Mouse (Mus musculus): ENCODE data around the gene Malrd1.
"Not testable (repeated sequence)": the region's sequence is repeated elsewhere in the genome, so short reads cannot be mapped to it uniquely, and the experiment has no call there.

The Malrd1 gene

DNA sequence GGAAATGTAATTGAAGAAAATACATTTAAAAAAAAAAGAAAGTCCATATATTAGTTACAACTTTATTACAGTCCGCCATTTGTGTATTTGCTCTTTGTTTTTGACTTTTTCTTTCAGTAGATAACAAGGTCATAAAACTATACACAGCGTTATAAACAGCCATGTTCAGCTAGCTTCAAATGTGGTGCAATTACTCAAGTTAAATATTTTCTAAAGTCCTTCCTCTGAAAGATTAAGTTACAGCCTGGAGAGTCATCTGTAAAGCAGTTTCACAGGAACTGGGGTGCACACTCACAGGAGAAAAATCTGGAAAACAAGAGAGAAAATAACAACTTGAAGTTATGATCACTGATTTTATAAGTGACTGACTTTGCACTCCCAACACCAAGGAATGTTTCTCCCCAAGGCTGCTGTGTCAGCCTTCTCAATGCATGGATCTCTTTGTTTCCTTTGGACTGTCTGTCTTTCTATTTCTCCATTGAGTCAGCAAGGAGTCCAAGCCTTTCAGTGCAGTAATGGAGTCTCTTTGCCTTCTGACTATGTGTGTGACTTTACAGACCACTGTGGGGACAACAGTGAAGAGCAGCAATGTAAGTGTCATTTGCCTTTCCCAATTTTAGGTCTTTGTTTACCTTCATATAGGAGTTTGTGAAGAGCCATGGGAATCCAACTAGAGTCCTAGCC lies at the start of gene Malrd1:
TSS of gene Malrd1 (plus strand) at position 239 of the 684 bp plus-strand sequence.
- no peak for DNase-seq (ENCODE audit: low read depth, low spot score)

DNA sequence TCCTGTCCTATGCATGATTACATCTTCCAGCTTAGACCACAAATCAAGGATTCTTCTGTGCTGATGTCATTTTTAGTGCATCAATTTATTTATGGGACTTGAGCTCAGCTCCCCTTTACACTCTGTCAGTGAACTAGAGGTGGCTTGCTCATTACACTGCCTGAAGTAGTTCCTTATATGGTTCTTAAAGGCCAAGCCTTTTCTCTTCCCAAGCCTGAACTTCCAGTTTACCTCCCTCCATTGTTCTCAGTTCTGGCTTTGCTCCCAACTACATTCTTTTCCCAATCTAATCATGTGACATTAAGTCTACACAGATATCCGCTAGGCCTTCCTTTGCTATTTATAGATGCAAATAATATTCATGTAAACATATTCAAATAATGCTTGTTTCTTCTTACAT lies 12.4 kb downstream of the Malrd1 start:
- DNase-seq (ENCODE audit: low read depth, low spot score): no peak

DNA sequence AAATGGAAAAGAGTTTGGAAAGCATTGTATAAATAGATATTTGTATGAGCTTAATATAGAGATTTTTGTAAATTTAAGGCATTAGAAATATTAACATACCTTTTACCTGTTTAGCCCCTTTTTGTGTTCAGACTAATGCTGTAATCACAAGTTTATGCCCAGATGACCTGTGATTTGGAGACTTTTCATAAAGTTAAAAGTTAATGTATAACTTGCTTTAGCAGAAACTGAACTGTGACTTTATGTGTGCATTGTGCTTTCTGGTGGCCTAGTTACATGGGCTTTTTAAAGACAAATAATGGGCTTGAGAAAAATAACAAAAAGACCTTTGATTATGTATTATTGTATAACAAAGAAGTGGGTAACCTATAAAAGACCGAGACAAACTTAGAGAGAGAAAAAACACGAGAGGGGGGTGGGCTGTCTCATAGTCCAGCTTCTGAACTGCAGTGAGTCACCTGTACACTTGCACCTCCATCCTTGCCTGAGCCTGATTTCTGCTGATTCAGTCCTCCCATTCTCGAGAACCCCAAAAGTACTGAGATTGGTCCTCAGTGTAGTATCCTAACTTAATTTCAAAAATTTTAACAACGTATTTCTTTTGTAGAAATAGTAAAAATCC lies 87.2 kb downstream of the Malrd1 start:
- DNase-seq (ENCODE audit: low read depth, low spot score): no peak

DNA sequence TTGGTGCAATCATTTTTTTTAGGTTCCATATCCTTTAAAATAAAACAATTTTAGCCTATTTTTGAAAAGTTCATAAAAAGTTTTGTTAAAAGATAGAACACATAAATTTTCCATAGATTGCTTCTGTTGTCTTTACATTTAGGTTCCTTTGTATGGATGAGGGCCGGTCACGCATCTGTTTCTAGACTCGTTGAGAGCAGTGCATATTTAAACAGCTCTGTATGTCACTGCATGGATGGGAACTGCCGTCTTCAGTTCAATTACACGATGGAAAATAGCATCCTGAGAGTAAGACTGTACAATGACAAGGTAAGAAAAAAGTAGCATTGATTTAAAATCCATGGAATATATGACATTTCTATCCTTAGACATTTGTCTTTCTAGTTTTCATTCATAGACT lies 87.7 kb downstream of the Malrd1 start:
- DNase-seq (ENCODE audit: low read depth, low spot score): no peak

DNA sequence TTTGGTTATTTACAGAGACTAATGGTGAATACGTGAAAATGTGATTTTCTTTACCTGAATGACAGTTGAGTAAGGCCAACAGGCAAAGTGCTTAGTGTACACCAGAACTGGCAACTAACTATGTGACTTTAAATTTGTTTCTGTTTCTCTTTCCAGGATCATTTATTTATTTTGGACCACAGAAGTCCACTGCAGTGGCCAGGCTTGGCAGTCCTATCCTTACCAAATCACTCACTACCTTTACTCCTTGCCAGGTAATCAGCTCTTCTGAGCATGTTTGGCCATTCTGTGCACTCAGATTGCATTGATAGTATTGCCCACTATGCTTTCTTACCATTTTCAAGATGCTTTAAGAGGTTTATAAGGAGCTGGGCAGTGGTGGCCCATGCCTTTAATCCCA lies 109.5 kb downstream of the Malrd1 start:
- no peak for DNase-seq (ENCODE audit: low read depth, low spot score)

DNA sequence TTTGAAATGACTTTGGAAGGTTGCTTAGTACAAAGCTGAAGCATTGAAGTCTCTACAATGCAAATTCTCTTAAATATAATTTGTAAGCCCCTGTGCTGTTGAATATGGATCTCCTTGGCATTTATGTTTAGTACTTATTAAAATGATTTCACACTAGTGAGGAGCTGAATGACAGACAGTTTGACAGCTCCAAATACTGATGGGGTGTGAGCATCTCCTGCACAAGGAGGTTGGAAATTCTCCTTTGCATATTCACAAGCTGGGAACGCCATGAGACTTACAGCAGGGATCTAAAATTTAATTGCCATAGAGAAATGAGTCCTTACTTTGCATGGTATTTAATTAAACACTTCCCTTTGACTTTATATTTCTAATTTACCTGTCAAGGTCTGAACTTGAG lies 117.6 kb downstream of the Malrd1 start:
- peak; percentile 51 for DNase-seq (ENCODE audit: low read depth, low spot score)

DNA sequence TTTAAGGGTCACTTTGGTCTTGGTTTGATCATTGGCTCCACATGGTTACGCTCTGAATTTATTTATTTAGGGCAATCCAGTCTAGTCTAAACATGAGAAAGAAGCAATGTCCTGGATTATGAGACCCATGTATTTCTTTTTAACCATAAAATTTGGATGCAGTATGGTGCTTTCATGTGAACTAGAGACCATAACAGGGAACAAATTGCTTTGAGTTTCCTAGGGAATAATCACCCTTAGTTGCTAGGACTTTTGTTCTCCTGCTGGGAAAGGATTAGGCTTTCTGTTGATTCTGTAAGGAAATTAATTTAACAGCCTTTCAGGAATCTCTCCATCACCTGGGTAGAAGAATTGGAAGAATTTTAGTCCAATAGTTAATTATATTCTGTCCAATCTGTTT lies 130.1 kb downstream of the Malrd1 start:
- no peak for DNase-seq (ENCODE audit: low read depth, low spot score)

DNA sequence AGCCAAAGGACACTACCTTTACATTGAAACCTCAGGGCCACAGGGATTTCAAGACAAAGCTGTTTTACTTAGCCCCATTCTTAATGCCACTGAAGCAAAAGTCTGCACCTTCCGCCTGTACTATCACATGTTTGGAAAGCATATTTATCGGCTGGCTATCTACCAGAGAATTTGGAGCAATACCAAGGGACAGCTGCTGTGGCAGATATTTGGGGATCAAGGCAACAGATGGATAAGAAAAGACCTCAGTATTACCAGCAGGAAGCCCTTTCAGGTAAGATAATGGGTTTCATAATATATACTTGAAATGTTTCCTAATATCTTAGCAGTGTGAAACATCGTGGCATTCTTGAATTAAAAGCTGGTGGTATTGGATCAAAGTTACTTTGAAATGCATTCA lies 176.7 kb downstream of the Malrd1 start:
- no peak for DNase-seq (ENCODE audit: low read depth, low spot score)

DNA sequence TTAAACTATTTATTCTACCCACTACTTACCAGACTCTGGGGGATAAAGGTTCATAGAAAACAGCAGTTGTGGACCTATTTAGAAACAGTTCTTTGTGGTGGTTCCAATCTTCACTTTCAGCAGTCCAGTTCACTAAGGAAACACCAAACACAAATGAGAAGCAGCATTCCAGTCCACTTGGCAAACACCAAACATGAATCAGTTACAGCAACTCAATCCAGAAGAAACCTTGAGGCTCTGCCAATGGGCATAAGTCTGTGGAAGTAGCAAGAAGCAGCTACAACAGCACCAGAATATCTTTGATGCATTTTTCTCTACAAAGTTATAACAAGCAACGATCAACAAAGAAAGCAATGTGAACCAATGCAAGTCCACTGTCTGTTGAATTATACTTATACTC lies 214.7 kb downstream of the Malrd1 start:
- DNase-seq (ENCODE audit: low read depth, low spot score): peak; percentile 28

DNA sequence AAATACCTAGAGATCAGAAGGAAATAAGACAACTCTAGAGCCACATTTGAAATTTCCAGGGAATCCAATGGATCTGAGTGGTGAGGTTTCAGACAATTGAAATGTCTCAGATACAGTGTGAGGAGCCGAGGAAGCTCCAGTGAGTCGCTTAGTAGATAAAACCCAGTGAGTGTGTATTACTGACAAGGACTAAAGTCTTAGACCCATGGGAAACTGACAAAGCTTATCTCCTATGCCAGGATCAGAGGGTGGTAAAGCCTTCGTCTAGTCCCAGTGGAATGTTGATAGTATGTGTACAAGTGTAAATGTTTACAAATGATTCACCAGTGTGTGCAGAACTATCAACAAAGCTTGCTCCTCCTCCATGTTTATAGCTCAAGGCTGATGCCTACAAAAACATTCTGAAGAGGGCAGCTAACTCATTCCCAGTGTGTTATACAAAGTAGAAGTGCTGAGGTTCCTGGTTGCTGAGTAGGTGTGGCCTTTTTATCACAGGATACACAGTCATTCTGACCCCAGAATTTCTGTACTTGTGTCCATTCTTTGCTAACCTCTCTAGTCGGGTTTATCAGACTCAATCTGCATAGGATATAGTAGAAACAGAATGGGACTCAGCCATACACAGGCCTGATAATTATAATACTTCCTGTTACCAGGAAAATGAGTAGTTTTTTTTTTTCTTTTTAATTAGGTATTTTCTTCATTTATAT lies 218.9 kb downstream of the Malrd1 start:
- no peak for DNase-seq (ENCODE audit: low read depth, low spot score)

DNA sequence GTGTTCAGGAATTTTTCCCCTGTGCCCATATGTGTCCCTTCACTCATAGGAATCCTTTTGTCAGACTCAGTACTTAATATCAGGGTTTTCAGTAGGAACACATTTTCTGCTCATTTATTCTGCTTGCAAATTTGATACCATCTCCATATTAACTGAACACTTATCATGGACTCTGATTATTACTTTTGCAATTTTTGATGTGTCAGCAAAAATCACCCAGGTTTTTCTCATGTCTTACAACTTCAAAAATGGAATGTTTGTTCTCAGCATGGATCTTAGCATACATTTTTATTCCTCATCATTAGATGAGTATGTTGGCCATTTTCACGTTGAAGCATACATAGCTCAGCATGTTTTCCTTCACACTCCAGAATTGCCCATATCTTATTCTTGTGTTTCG lies 258.5 kb downstream of the Malrd1 start:
- DNase-seq (ENCODE audit: low read depth, low spot score): no peak

DNA sequence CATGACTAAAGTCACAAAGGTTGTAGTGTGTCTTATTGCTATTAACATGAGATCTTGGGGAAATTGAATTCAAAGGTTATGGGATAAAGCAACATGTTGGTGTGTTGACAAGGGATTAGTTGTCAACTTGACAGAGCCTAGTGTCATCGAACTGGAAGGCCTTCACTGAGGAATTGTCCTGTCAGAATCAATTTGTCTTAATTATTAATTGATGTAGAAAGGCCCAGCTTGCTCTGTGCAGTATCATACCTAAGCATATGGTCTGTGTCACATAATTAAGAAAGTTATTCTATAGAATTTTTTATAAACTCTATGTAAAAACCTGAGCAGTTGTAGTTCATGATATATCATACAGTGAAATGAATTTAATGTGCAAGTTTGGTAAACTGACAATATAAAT lies 289.4 kb downstream of the Malrd1 start:
- no peak for DNase-seq (ENCODE audit: low read depth, low spot score)

DNA sequence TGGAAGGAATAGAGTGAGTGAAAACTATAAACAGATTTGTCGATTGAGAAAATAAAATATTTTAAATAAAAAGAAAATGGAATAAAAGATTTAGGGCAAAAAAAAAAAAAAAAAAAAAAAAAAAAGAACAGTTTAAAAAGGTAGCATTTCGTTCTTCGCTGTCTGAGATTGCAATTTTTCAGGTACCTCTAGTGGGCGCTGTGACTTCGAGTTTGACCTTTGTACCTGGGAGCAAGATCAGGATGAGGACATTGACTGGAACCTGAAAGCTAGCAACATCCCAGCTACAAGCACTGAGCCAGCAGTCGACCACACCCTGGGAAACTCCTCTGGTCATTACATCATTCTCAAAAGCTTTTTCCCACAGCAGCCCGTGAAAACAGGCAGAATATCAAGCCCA lies 343.1 kb downstream of the Malrd1 start:
- no peak for DNase-seq (ENCODE audit: low read depth, low spot score)

DNA sequence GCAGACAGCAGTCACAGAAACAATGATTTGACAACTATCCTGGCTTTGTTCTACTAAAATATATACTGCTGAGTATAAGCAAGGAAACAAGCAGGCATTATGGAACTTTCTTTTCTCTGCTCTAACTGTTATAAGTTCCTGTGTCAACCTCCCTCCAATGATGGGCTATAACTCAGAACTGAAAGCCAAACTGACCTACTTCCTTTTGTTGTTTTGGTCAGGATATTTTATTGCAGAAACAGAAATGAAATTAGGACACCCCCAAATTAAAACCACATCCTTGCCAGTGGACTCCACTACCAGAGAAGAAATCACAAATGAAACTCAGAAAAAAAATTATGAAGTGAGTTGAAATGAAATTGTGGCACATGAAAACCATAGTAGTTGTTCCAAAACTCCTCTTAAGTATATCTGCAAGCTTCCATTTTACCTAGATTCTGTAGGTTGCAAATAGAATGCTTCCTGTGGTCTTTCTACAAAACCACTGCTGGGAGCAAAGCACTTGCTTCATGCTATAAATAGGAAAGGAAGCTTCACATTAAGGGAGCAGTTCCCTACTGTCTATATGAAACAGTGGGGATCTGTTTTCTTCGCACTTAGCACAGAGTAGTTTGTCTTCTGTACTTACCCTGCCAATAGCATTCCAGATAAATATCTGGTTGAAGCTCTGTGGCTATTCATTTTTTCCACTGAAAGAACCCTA lies 367.3 kb downstream of the Malrd1 start:
- no peak for DNase-seq (ENCODE audit: low read depth, low spot score)

DNA sequence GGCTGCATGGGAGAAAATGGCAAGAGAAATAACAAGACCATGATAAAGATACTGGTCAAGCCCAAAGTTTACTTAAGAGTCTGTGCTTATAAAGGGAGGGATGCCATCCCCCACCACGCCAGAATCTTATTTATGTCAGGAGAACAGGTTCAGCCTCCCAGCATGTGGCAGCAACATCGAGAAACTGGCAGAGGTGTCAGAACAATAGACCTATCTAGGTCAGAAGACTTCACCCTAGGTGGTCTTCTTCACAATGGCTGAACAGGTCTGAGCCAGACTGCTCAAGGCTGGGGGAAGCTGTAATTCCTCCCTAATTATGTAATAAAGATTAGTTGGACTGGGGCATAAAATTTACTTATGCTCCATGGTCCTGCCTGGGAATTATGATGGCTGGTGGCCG lies 399.2 kb downstream of the Malrd1 start:
- DNase-seq (ENCODE audit: low read depth, low spot score): no peak

DNA sequence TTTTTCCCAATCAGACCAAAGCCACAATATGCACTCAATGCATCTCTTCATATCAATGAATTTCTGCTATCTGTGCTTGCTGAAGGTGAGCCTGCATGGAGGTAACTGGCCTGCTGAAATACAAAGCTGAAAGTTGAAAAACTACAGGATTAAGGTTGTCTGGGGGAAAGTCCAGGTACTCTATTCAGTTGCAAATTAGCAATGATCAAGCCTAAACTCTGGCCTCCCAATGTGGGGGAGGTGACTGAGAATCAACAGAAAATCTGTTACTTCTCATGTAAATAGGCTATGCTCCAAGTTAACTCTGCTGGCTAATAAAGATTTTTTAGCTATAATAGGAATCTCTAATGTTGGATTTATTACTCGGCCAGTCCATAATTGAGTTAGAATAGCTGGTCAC lies 399.8 kb downstream of the Malrd1 start:
- DNase-seq (ENCODE audit: low read depth, low spot score): no peak

DNA sequence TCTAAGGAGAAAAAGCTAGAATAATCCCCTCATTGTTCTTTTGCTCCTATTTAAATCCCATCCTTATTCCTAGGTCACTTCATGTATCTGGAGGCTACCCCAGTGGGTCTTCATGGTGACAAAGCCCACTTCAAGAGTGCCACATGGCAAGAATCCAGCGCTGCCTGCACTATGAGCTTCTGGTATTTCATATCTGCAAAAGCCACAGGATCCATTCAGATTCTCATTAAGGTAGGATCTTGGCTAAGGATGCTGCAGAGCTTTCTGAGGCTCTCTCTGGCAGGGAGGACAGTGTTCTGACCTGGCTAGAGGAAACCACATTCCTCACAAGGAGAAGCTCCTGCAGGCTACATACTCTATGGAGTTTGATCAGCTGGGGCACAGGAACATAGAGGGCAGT lies 405.2 kb downstream of the Malrd1 start:
- DNase-seq (ENCODE audit: low read depth, low spot score): no peak

DNA sequence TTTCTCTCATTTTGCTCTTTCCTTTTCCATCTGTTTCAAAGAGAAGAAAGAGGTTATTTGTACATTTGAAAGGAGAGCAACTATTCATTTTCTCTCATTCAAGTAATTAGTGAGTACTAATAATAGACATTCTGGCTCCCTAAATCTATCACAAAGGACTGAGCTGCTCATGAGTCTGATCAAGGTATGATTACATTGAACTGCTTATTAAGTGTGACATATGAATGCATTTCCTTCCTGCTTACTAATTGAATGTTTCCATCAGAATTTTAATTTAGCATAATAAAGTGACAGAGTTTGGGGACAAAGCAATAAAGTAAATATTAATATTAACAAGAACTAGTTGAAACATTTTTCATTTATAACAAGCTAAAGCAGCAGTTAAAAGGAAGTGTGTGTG lies 405.6 kb downstream of the Malrd1 start:
- no peak for DNase-seq (ENCODE audit: low read depth, low spot score)

DNA sequence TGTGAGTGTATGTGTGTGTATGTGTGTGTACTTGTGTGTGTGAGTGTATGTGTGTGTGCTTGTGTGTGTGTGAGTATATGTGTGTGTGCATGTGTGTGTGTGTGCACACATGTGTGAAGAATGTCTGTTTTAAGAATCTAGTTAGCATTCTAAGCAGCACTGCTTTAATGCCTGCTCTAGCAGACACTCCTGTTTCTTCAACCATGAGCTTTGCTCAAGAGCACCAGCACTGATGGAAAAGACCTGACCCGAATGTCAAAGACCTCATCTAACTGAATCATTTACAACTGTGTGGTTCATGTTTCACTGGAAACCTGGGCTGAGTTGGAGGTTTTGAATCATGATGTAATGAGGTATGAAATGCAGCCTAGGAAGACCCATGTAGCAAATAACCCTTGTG lies 406.1 kb downstream of the Malrd1 start:
- no peak for DNase-seq (ENCODE audit: low read depth, low spot score)

DNA sequence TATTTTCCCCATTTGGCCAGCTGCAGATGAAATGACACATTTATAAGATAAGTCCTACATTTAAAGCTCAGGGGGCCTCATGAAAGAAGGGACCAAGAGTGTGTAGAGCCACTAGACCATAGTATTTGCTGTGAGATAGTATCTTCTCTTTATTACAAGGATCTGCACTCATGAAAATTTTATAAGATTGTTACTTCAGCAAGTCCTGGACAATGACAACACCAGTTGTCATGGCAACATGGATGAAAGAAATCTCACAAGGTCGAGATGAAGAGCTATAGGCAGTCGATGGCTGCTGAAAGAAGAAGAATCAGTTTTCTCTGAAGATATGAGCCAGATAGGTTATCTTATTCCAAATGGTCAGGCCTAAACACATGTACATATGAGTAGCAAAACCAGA lies 476.6 kb downstream of the Malrd1 start:
- DNase-seq (ENCODE audit: low read depth, low spot score): peak; percentile 0

DNA sequence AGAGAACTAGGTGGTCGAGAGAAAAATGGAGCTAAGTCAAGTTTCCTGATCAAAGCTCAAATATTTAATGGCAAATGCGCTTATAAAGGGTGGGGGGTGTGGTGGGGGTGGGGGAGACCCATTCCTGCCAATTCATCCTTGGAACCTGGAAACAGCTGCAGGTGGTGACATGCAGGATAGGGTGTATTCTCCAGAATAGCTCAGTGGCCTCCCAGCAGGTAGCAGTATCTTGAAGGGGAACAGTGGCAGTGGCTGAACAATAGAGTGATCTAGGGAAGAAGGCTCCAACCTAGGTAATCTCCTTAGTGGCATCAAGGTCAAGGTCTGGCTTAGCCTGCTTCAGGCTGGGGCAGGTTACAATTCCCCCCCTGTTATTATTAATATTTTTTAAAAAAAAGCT lies 490.8 kb downstream of the Malrd1 start:
- not testable (repeated sequence) for DNase-seq (ENCODE audit: low read depth, low spot score)

DNA sequence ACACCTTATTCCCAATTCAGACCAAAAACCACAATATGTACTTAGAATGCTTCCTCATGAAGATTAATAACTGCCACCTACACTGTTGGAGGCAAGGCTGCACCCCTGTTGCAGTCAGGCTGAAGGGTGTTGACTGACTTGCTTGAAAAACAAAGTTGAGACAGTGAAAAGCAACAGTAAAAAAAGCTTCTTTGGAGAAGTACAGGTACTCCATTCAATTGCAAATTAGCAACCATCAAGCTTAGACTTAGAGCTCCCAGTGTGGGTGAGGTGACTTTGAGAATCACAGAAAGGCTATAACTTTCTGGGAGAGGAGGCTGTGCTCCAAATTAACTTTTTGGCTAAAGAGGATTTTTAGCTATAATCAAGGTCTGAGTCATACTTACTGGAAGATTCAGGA lies 491.4 kb downstream of the Malrd1 start:
- not testable (repeated sequence) for DNase-seq (ENCODE audit: low read depth, low spot score)

Data from brain, embryonic 18.5 days (tissue).